Comparison of ENCODE assay signal across 20 mouse cellular contexts in the genomic region with DNA sequence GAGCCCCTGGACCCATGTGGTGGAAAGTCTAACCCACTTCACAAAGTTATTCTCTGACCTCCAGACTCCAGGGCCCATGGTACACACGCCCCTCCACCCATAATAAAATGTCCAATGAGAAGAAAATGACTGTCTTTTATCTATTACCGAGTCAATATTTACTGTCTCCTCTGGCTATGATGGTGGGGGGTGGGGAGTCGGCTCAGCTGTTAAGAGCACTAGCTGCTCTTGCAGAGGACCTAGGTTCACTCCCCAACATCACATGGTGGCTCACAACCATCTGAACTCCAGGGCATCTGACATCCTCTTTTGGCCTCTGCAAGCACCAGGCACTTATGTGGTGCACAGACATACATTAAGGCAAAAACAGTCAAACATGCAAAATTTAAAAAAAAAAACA.
"Had no signal": no experiment of that assay in that cellular context is flagged by ENCODE, and none has a peak within 500 bp of the region (broad histone marks: within the 10 kb centered on the region; RNA-seq: fewer than 3 reads in every experiment).

No protein-coding gene starts in this region.

- ATAC-seq: hindbrain, postnatal 0 days; inflammation-experienced regulatory T-cells, adult 6 months; lung, postnatal 0 days; midbrain, embryonic 15.5 days had no signal

- H3K36me3 ChIP-seq: kidney, embryonic 15.5 days; midbrain, embryonic 12.5 days; midbrain, embryonic 15.5 days; neural tube, embryonic 12.5 days; neural tube, embryonic 15.5 days; stomach, embryonic 15.5 days had no signal

- H3K4me3 ChIP-seq: kidney, embryonic 15.5 days; left cerebral cortex, adult 2 months; midbrain, embryonic 12.5 days; midbrain, embryonic 15.5 days; neural tube, embryonic 12.5 days; neural tube, embryonic 15.5 days; stomach, embryonic 15.5 days had no signal

- H3K27me3 ChIP-seq: kidney, embryonic 15.5 days; midbrain, embryonic 15.5 days; neural tube, embryonic 12.5 days; neural tube, embryonic 15.5 days; stomach, embryonic 15.5 days had no signal

- H3K27ac ChIP-seq: hindbrain, postnatal 0 days; kidney, embryonic 15.5 days; left cerebral cortex, adult 2 months; midbrain, embryonic 12.5 days; midbrain, embryonic 15.5 days; neural tube, embryonic 12.5 days; neural tube, embryonic 15.5 days had no signal

- H3K9ac ChIP-seq: kidney, embryonic 15.5 days; midbrain, embryonic 12.5 days; midbrain, embryonic 15.5 days; neural tube, embryonic 12.5 days; neural tube, embryonic 15.5 days; stomach, embryonic 15.5 days had no signal

- H3K9me3 ChIP-seq: kidney, embryonic 15.5 days; midbrain, embryonic 12.5 days; midbrain, embryonic 15.5 days; neural tube, embryonic 12.5 days; neural tube, embryonic 15.5 days; stomach, embryonic 15.5 days had no signal

- DNase-seq: kidney, adult 11 months; kidney, adult 8-10 months; kidney, postnatal 10 days; kidney, postnatal 36 days; layer of hippocampus, postnatal 36 days; lung, adult 18-20 months; lung, postnatal 4 days; right cerebral cortex, postnatal 25 days; spleen, adult 18-20 months; thymus, postnatal 25 days had no signal

- H3K4me2 ChIP-seq: kidney, embryonic 15.5 days; midbrain, embryonic 12.5 days; midbrain, embryonic 15.5 days; neural tube, embryonic 15.5 days; stomach, embryonic 15.5 days had no signal
